Mouse (Mus musculus) megakaryocyte, embryonic 14.5 days (primary cell): ENCODE measurements around the gene Lhpp. TPM values are rescaled to one million over a fixed set of nuclear protein-coding genes. Genes with fewer than 3 reads are reported as not detected.
A peak's percentile ranks its signal among the peaks of the same experiment; 100 is the strongest.

Source experiments
- H3K27me3 ChIP-seq: replicated peaks from 2 replicates; pipeline ENCODE3; 2012; ENCODE audit warnings: inconsistent platforms
- H3K36me3 ChIP-seq: replicated peaks from 2 replicates; pipeline ENCODE3; 2012; ENCODE audit warnings: low read length, inconsistent platforms, mixed read lengths
- H3K4me1 ChIP-seq: 2 replicates; pipeline ENCODE4 v1.6.1; 2012; ENCODE audit warnings: inconsistent platforms
- H3K4me3 ChIP-seq: replicated peaks from 2 replicates; pipeline ENCODE3; 2012; ENCODE audit warnings: moderate library complexity, mild to moderate bottlenecking, inconsistent platforms
- H3K9me3 ChIP-seq: 2 replicates; pipeline ENCODE4 v1.6.1; 2012; ENCODE audit warnings: inconsistent platforms
- FLI1 ChIP-seq: IDR thresholded peaks from 2 replicates; pipeline ENCODE4 v1.6.1; 2012; ENCODE audit warnings: low read length, inconsistent platforms, mixed read lengths
- GATA1 ChIP-seq: IDR thresholded peaks from 3 replicates; pipeline ENCODE4 v1.6.1; 2012; ENCODE audit warnings: mixed read lengths, low read length, inconsistent platforms, borderline replicate concordance
- polyA plus RNA-seq: library from polyadenylated mRNA; stranded (reverse); fragments of >175 nt; gene quantifications from 2 replicates; pipeline ENCODE4 v1.2.3, GENCODE M21; 2012; ENCODE audit warnings: low replicate concordance; ENCODE audit not compliant: insufficient read depth

Gene Lhpp
- polyA plus RNA-seq, 1 experiment: 2.5 TPM

GRCm38 (mm10) chr7:132640946-132641345 is 30.5 kb downstream of the Lhpp start:
- Histone ChIP-seq H3K27me3 (peaks cover 22% of the 10 kb centered on the region), H3K4me1 (peaks cover 32% of the 10 kb centered on the region), H3K4me3 (no peak overlapping the region), H3K36me3 (no peaks in the 10 kb centered on the region), H3K9me3 (no peaks in the 10 kb centered on the region)
- TF ChIP-seq GATA1 (no peak), FLI1 (no peak)

GRCm38 (mm10) chr7:132641606-132642005 is 31.2 kb downstream of the Lhpp start:
- Histone ChIP-seq H3K4me3 (no peak overlapping the region), H3K27me3 (peaks cover 25% of the 10 kb centered on the region), H3K4me1 (peaks cover 32% of the 10 kb centered on the region), H3K9me3 (no peaks in the 10 kb centered on the region), H3K36me3 (no peaks in the 10 kb centered on the region)
- no peak for TF ChIP-seq FLI1
- no peak for TF ChIP-seq GATA1

- no peaks in the 10 kb centered on the region for H3K9me3 ChIP-seq
- peaks cover 17% of the 10 kb centered on the region for H3K4me1 ChIP-seq
- no peak for TF ChIP-seq GATA1
- TF ChIP-seq FLI1: no peak
- H3K4me3 ChIP-seq: no peak overlapping the region
- peaks cover 25% of the 10 kb centered on the region for H3K27me3 ChIP-seq
- H3K36me3 ChIP-seq: no peaks in the 10 kb centered on the region
Measured at GRCm38 (mm10) chr7:132644605-132645279, 34.3 kb downstream of the Lhpp start.

- TF ChIP-seq GATA1 (no peak), FLI1 (no peak)
- Histone ChIP-seq H3K4me1 (peaks cover 12% of the 10 kb centered on the region), H3K4me3 (no peak overlapping the region), H3K36me3 (no peaks in the 10 kb centered on the region), H3K27me3 (peaks cover 20% of the 10 kb centered on the region), H3K9me3 (no peaks in the 10 kb centered on the region)
Measured at GRCm38 (mm10) chr7:132646514-132646913, 36.1 kb downstream of the Lhpp start.

- Histone ChIP-seq H3K4me3 (no peak overlapping the region), H3K27me3 (peaks cover 2% of the 10 kb centered on the region), H3K36me3 (no peaks in the 10 kb centered on the region), H3K4me1 (peaks cover 71% of the 10 kb centered on the region), H3K9me3 (no peaks in the 10 kb centered on the region)
- TF ChIP-seq FLI1: no peak
- no peak for TF ChIP-seq GATA1
Measured at GRCm38 (mm10) chr7:132654412-132654811, 44.0 kb downstream of the Lhpp start.

GRCm38 (mm10) chr7:132656075-132656474 is 45.6 kb downstream of the Lhpp start:
- peaks cover 1% of the 10 kb centered on the region for H3K27me3 ChIP-seq
- peak overlapping the region; percentile 90 for H3K4me3 ChIP-seq
- H3K4me1 ChIP-seq: peaks cover 81% of the 10 kb centered on the region
- no peaks in the 10 kb centered on the region for H3K9me3 ChIP-seq
- H3K36me3 ChIP-seq: no peaks in the 10 kb centered on the region
- TF ChIP-seq FLI1 (no peak), GATA1 (no peak)

- no peak for TF ChIP-seq FLI1
- no peak for TF ChIP-seq GATA1
- Histone ChIP-seq H3K27me3 (no peaks in the 10 kb centered on the region), H3K4me3 (peak overlapping the region; percentile 90), H3K4me1 (peaks cover 86% of the 10 kb centered on the region), H3K9me3 (no peaks in the 10 kb centered on the region), H3K36me3 (no peaks in the 10 kb centered on the region)
Measured at GRCm38 (mm10) chr7:132656548-132656947, 46.1 kb downstream of the Lhpp start.

GRCm38 (mm10) chr7:132657371-132658057 is 47.1 kb downstream of the Lhpp start:
- no peaks in the 10 kb centered on the region for H3K27me3 ChIP-seq
- H3K9me3 ChIP-seq: no peaks in the 10 kb centered on the region
- H3K4me1 ChIP-seq: peaks cover 96% of the 10 kb centered on the region
- H3K4me3 ChIP-seq: no peak overlapping the region
- TF ChIP-seq FLI1 (no peak), GATA1 (no peak)
- no peaks in the 10 kb centered on the region for H3K36me3 ChIP-seq

GRCm38 (mm10) chr7:132658058-132658450 is 47.6 kb downstream of the Lhpp start:
- no peak for TF ChIP-seq FLI1
- no peak for TF ChIP-seq GATA1
- no peak overlapping the region for H3K4me3 ChIP-seq
- H3K27me3 ChIP-seq: no peaks in the 10 kb centered on the region
- no peaks in the 10 kb centered on the region for H3K36me3 ChIP-seq
- no peaks in the 10 kb centered on the region for H3K9me3 ChIP-seq
- H3K4me1 ChIP-seq: peaks cover 99% of the 10 kb centered on the region

GRCm38 (mm10) chr7:132658688-132659087 is 48.2 kb downstream of the Lhpp start:
- Histone ChIP-seq H3K4me3 (no peak overlapping the region), H3K36me3 (no peaks in the 10 kb centered on the region), H3K4me1 (peaks cover 99% of the 10 kb centered on the region), H3K9me3 (no peaks in the 10 kb centered on the region), H3K27me3 (peaks cover 3% of the 10 kb centered on the region)
- TF ChIP-seq FLI1 (no peak), GATA1 (no peak)
